Mouse (Mus musculus): Measurements from ENCODE around the gene Slpi.

DNA sequence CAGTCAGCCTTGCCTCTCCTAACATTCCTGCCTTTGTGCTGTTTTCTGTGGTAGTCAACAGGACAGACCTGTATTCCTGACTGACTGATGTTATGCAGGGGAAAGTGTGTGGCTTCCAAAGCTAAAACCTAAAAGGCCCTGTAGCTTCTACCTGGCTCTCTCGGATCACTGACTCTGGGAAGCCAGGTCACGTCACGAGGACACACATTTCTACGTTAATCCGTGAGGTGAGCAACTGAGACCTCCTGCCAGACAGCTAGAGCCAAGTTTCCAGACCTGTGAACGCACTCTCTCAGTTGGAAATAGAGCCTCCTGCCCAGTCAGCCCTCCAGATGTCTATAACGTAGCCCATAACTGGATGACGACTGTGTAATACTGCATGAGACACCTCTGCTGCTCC is 33.1 kb upstream of the Slpi start:
- no peak for TF ChIP-seq CTCF (IDR thresholded peaks at IDR 0.05; ENCODE audit: low read depth, low read length)
- no peak for TF ChIP-seq POLR2A (IDR thresholded peaks at IDR 0.05; ENCODE audit: insufficient read depth, low read length)
- no peak for TF ChIP-seq EP300 (IDR thresholded peaks at IDR 0.05; ENCODE audit: insufficient read depth, low read depth, low read length)
